Mouse (Mus musculus): ENCODE measurements around the gene Gan.

- TF ChIP-seq CTCF (IDR thresholded peaks at IDR 0.05; ENCODE audit: low read depth), result no peak
- no peak for TF ChIP-seq EP300 (IDR thresholded peaks at IDR 0.05; ENCODE audit: low read depth)
These were observed 51.2 kb downstream of the Gan start for GRCm38 (mm10) chr8:117209150-117209549.
